In genomic region chr2:72021440-72021839, GRCm38 (mm10) we compare ENCODE assay signal across 22 mouse cellular contexts. TPM values are rescaled to one million over a fixed set of nuclear protein-coding genes. Genes with fewer than 3 reads are reported as not detected.
DNase-seq lines count a peak whose midpoint lies in the region; ATAC-seq and TF ChIP-seq lines count a peak whose summit lies in the region.
"Had no signal": no experiment of that assay in that cellular context is flagged by ENCODE, and none has a peak within 500 bp of the region (broad histone marks: within the 10 kb centered on the region; RNA-seq: fewer than 3 reads in every experiment).

No protein-coding gene starts in this region.

- no peak for ATAC-seq in midbrain, embryonic 11.5 days (ENCODE audit: low FRiP score)
- ATAC-seq in midbrain, embryonic 14.5 days (ENCODE audit: low FRiP score, low TSS enrichment), result no peak
- ATAC-seq: forebrain, embryonic 15.5 days; intestine, embryonic 15.5 days had no signal

- 13% methylated on average over 5 of the region's 5 CpGs for WGBS in cerebellum, adult 2 months
- 85% methylated on average over 5 of the region's 5 CpGs for WGBS in midbrain, embryonic 11.5 days
- 82% methylated on average over 5 of the region's 5 CpGs for WGBS in midbrain, embryonic 14.5 days

- no peak for TF ChIP-seq POLR2A in cerebellum, adult 2 months (IDR thresholded peaks at IDR 0.05; ENCODE audit: borderline replicate concordance, insufficient read depth, low read length)

- H3K36me3 ChIP-seq in midbrain, embryonic 11.5 days (ENCODE audit: control insufficient read depth, insufficient read depth, low read length), result no peaks in the 10 kb centered on the region
- H3K36me3 ChIP-seq in midbrain, embryonic 14.5 days (ENCODE audit: control insufficient read depth, insufficient read depth, low read length), result no peaks in the 10 kb centered on the region
- H3K36me3 ChIP-seq: embryonic facial prominence, embryonic 10.5 days; embryonic facial prominence, embryonic 13.5 days; forebrain, embryonic 12.5 days; forebrain, embryonic 15.5 days; heart, embryonic 15.5 days; hindbrain, embryonic 10.5 days; hindbrain, embryonic 13.5 days; intestine, embryonic 15.5 days had no signal

- H3K4me1 ChIP-seq in cerebellum, adult 2 months (ENCODE audit: control insufficient read depth, insufficient read depth, low read length), result peaks cover 46% of the 10 kb centered on the region
- no peaks in the 10 kb centered on the region for H3K4me1 ChIP-seq in midbrain, embryonic 11.5 days (ENCODE audit: control insufficient read depth, insufficient read depth, low read length)
- H3K4me1 ChIP-seq in midbrain, embryonic 14.5 days (ENCODE audit: control insufficient read depth, insufficient read depth, low read length), result no peaks in the 10 kb centered on the region
- H3K4me1 ChIP-seq: embryonic facial prominence, embryonic 10.5 days; embryonic facial prominence, embryonic 13.5 days; forebrain, embryonic 12.5 days; heart, embryonic 15.5 days; hindbrain, embryonic 10.5 days; hindbrain, embryonic 13.5 days; intestine, embryonic 15.5 days had no signal

- no peaks in the 10 kb centered on the region for H3K27me3 ChIP-seq in cerebellum, adult 2 months (ENCODE audit: control insufficient read depth, insufficient read depth, low read length)
- no peaks in the 10 kb centered on the region for H3K27me3 ChIP-seq in midbrain, embryonic 11.5 days (ENCODE audit: control insufficient read depth, insufficient read depth, low read length)
- no peaks in the 10 kb centered on the region for H3K27me3 ChIP-seq in midbrain, embryonic 14.5 days (ENCODE audit: control insufficient read depth, insufficient read depth, low read length)
- H3K27me3 ChIP-seq: CH12.LX; embryonic facial prominence, embryonic 13.5 days; forebrain, embryonic 12.5 days; forebrain, embryonic 15.5 days; heart, embryonic 15.5 days; hindbrain, embryonic 13.5 days; intestine, embryonic 15.5 days had no signal

- H3K4me2 ChIP-seq in midbrain, embryonic 11.5 days, result no peak overlapping the region
- no peak overlapping the region for H3K4me2 ChIP-seq in midbrain, embryonic 14.5 days (ENCODE audit: low read length)
- H3K4me2 ChIP-seq: embryonic facial prominence, embryonic 13.5 days; forebrain, embryonic 12.5 days; forebrain, embryonic 15.5 days; heart, embryonic 11.5 days; heart, embryonic 15.5 days; hindbrain, embryonic 13.5 days; intestine, embryonic 15.5 days had no signal

- H3K27ac ChIP-seq in cerebellum, adult 2 months (ENCODE audit: insufficient read depth, low read length), result peak overlapping the region; percentile 94
- H3K27ac ChIP-seq in midbrain, embryonic 11.5 days (ENCODE audit: low read depth, low read length), result no peak overlapping the region
- H3K27ac ChIP-seq in midbrain, embryonic 14.5 days (replicated peaks; ENCODE audit: low read depth, low read length), result no peak overlapping the region
- H3K27ac ChIP-seq: embryonic facial prominence, embryonic 10.5 days; embryonic facial prominence, embryonic 13.5 days; forebrain, embryonic 12.5 days; forebrain, embryonic 15.5 days; heart, embryonic 15.5 days; hindbrain, embryonic 10.5 days; hindbrain, embryonic 13.5 days; intestine, embryonic 15.5 days had no signal

- no peak for TF ChIP-seq CTCF in cerebellum, adult 2 months (IDR thresholded peaks at IDR 0.05; ENCODE audit: borderline replicate concordance, insufficient read depth, low read depth, low read length)

- H3K9ac ChIP-seq in midbrain, embryonic 11.5 days (ENCODE audit: low read length), result no peak overlapping the region
- H3K9ac ChIP-seq in midbrain, embryonic 14.5 days (replicated peaks; ENCODE audit: low read length), result no peak overlapping the region
- H3K9ac ChIP-seq: embryonic facial prominence, embryonic 13.5 days; forebrain, embryonic 12.5 days; forebrain, embryonic 15.5 days; heart, embryonic 15.5 days; hindbrain, embryonic 13.5 days; intestine, embryonic 15.5 days had no signal

- H3K4me3 ChIP-seq in cerebellum, adult 2 months (replicated peaks; ENCODE audit: insufficient read depth, low read depth, low read length), result no peak overlapping the region
- no peak overlapping the region for H3K4me3 ChIP-seq in midbrain, embryonic 11.5 days (ENCODE audit: low read depth, low read length)
- H3K4me3 ChIP-seq in midbrain, embryonic 14.5 days (replicated peaks; ENCODE audit: low read depth, low read length), result no peak overlapping the region
- H3K4me3 ChIP-seq: embryonic facial prominence, embryonic 10.5 days; embryonic facial prominence, embryonic 13.5 days; erythroblast, embryonic 14.5 days; forebrain, embryonic 12.5 days; forebrain, embryonic 15.5 days; heart, embryonic 15.5 days; hindbrain, embryonic 10.5 days; hindbrain, embryonic 13.5 days; intestine, embryonic 15.5 days had no signal

- DNase-seq in cerebellum, adult 2 months, result no peak
- DNase-seq in cerebellum, adult 18-20 months, result no peak
- DNase-seq in cerebellum, postnatal 10 days, result peak; percentile 33 to 40
- no peak for DNase-seq in cerebellum, adult 11 months
- DNase-seq in midbrain, embryonic 11.5 days (ENCODE audit: low spot score, missing footprints), result peak; percentile 60
- DNase-seq in midbrain, embryonic 14.5 days, result no peak
- no peak for DNase-seq in gastrocnemius, postnatal 4 days (ENCODE audit: low spot score in 2 of 2)
- DNase-seq: B cell, adult 2 months; embryo, embryonic 11 days; heart, postnatal 36 days had no signal

- H3K9me3 ChIP-seq in midbrain, embryonic 11.5 days (ENCODE audit: control insufficient read depth, low read length), result no peaks in the 10 kb centered on the region
- H3K9me3 ChIP-seq in midbrain, embryonic 14.5 days (ENCODE audit: control insufficient read depth, low read length), result no peaks in the 10 kb centered on the region
- H3K9me3 ChIP-seq: embryonic facial prominence, embryonic 10.5 days; embryonic facial prominence, embryonic 13.5 days; forebrain, embryonic 12.5 days; forebrain, embryonic 15.5 days; heart, embryonic 15.5 days; hindbrain, embryonic 10.5 days; hindbrain, embryonic 13.5 days; intestine, embryonic 15.5 days had no signal

RNA-seq across cellular contexts. Expression of gene Rapgef4, which starts 40.4 kb away (rescaled TPM):
- polyA plus RNA-seq in cerebellum, adult 2 months (2012; rRNA removed), result 192 and 200 TPM in 2 replicates
- polyA plus RNA-seq in midbrain, embryonic 11.5 days (2014; fragmentation: Nextera tagmentation; extraction: Ambion mirVana), result 2.0 TPM in 2 replicates
- polyA plus RNA-seq in midbrain, embryonic 14.5 days (2014; fragmentation: Nextera tagmentation; extraction: Ambion mirVana), result 18.3 and 25.6 TPM in 2 replicates
- total RNA-seq in gastrocnemius, postnatal 4 days (2021), result 1 to 10 TPM; 5.8 to 6.1 TPM
- total RNA-seq: MEL had no signal
- polyA plus RNA-seq: erythroblast, embryonic 14.5 days had no signal

Comparison
In these comparisons a context has a peak if more than half of its experiments do, and no peak if none do; other contexts are left out.
1. DNase-seq: peak in cerebellum, postnatal 10 days (2 of 2) and midbrain, embryonic 11.5 days (single experiment); none in cerebellum, adult 2 months (0 of 2), cerebellum, adult 18-20 months (0 of 2), cerebellum, adult 11 months (single experiment), midbrain, embryonic 14.5 days (single experiment) and gastrocnemius, postnatal 4 days (0 of 2).